Mouse (Mus musculus) lung, postnatal 0 days (tissue): Measurements from ENCODE around the gene Neurl4. TPM values are rescaled to one million over a fixed set of nuclear protein-coding genes. Genes with fewer than 3 reads are reported as not detected.

Experiments
- ATAC-seq: fragments of 200-750 bp; cut with Nextera tagmentation; 2 replicates; pipeline ENCODE4 v1.8.0; 2017; ENCODE audit warnings: moderate library complexity
- DNase-seq: peaks from one replicate; pipeline ENCODE4 v3.0.0-alpha.2; 2016; ENCODE audit warnings: low spot score
- H3K27ac ChIP-seq: fragments of 300-500 bp; sonication (generic); 2 replicates; pipeline ENCODE4 v1.5.1; 2014; ENCODE audit warnings: antibody characterized with exemption, mild to moderate bottlenecking, low read length, mixed read lengths
- H3K27me3 ChIP-seq: fragments of 300-500 bp; sonication (generic); replicated peaks from 2 replicates; pipeline ENCODE4 v1.6.1; 2014; ENCODE audit warnings: low read length, mixed read lengths; ENCODE audit not compliant: insufficient read depth
- H3K36me3 ChIP-seq: fragments of 300-500 bp; sonication (generic); 2 replicates; pipeline ENCODE4 v1.6.1; 2014; ENCODE audit warnings: low read length, mixed read lengths; ENCODE audit not compliant: insufficient read depth
- H3K4me1 ChIP-seq: fragments of 300-500 bp; sonication (generic); 2 replicates; pipeline ENCODE4 v1.6.1; 2014; ENCODE audit warnings: antibody characterized with exemption, low read depth, low read length, mixed read lengths; ENCODE audit not compliant: insufficient read depth
- H3K4me2 ChIP-seq: fragments of 300-500 bp; sonication (generic); replicated peaks from 2 replicates; pipeline ENCODE4 v1.6.1; 2014; ENCODE audit warnings: low read depth, mild to moderate bottlenecking, low read length, moderate library complexity, mixed read lengths
- H3K4me3 ChIP-seq: fragments of 300-500 bp; sonication (generic); 2 replicates; pipeline ENCODE4 v1.5.1; 2014; ENCODE audit warnings: low read depth, low read length
- H3K9ac ChIP-seq: fragments of 300-500 bp; sonication (generic); replicated peaks from 2 replicates; pipeline ENCODE4 v1.6.1; 2014; ENCODE audit warnings: low read depth, mild to moderate bottlenecking
- H3K9me3 ChIP-seq: fragments of 300-500 bp; sonication (generic); 2 replicates; pipeline ENCODE4 v1.6.1; 2016; ENCODE audit warnings: low read length, mixed read lengths
- CTCF ChIP-seq: IDR thresholded peaks from 2 replicates; pipeline ENCODE4 v1.5.1; 2016; ENCODE audit warnings: antibody characterized with exemption, mild to moderate bottlenecking
- EP300 ChIP-seq: IDR thresholded peaks from 2 replicates; pipeline ENCODE4 v1.6.1; 2016; ENCODE audit warnings: antibody characterized with exemption, mild to moderate bottlenecking, control low read depth
- WGBS: fragments of 180-500 bp; shearing (Covaris S2); extraction: QIAGEN DNeasy Blood & Tissue Kit; methylation state at CpG from one replicate; pipeline ENCODE4 v1.1.7; 2014; 5-methylcytosine and 5-hydroxymethylcytosine counted together
- polyA plus RNA-seq: library from polyadenylated mRNA; unstranded; fragments of >200 nt; fragmentation: Nextera tagmentation; extraction: Ambion mirVana; gene quantifications from 2 replicates; pipeline ENCODE4 v1.2.1, GENCODE M21; 2015

The Neurl4 gene
- polyA plus RNA-seq, 1 experiment from 2014 or later = 3.9 TPM

GRCm38 (mm10) chr11:69864138-69864860 is 36.6 kb upstream of the Neurl4 start:
- no peaks in the 10 kb centered on the region for H3K36me3 ChIP-seq
- no peak overlapping the region for H3K4me2 ChIP-seq
- no peak overlapping the region for H3K27ac ChIP-seq
- H3K27me3 ChIP-seq = no peaks in the 10 kb centered on the region
- no peaks in the 10 kb centered on the region for H3K9me3 ChIP-seq
- TF ChIP-seq EP300 = no peak
- no peak for TF ChIP-seq CTCF
- DNase-seq (no peak), ATAC-seq (no peak)
- 32% methylated on average over 8 of the region's 8 CpGs for WGBS
- no peak overlapping the region for H3K4me3 ChIP-seq
- H3K4me1 ChIP-seq = no peaks in the 10 kb centered on the region
- no peak overlapping the region for H3K9ac ChIP-seq

- TF ChIP-seq CTCF = no peak
- Histone ChIP-seq H3K27ac (no peak overlapping the region), H3K27me3 (no peaks in the 10 kb centered on the region), H3K4me1 (no peaks in the 10 kb centered on the region), H3K9ac (no peak overlapping the region), H3K4me3 (no peak overlapping the region), H3K9me3 (no peaks in the 10 kb centered on the region), H3K4me2 (no peak overlapping the region), H3K36me3 (no peaks in the 10 kb centered on the region)
- WGBS = 74% methylated on average over 9 of the region's 9 CpGs
- no peak for DNase-seq
- no peak for ATAC-seq
Observed at GRCm38 (mm10) chr11:69865561-69865960, 35.3 kb upstream of the Neurl4 start.

GRCm38 (mm10) chr11:69867335-69867734 is 33.5 kb upstream of the Neurl4 start:
- WGBS = 53% methylated on average over 9 of the region's 9 CpGs
- Histone ChIP-seq H3K36me3 (no peaks in the 10 kb centered on the region), H3K9me3 (no peaks in the 10 kb centered on the region), H3K4me2 (no peak overlapping the region), H3K27me3 (no peaks in the 10 kb centered on the region), H3K9ac (no peak overlapping the region), H3K4me1 (no peaks in the 10 kb centered on the region), H3K4me3 (no peak overlapping the region), H3K27ac (no peak overlapping the region)
- ATAC-seq (no peak), DNase-seq (no peak)
- no peak for TF ChIP-seq EP300
- no peak for TF ChIP-seq CTCF

- Histone ChIP-seq H3K4me2 (no peak overlapping the region), H3K27ac (no peak overlapping the region), H3K4me1 (peaks cover under 1% of the 10 kb centered on the region; the same call in 1 of the 2 replicates), H3K4me3 (no peak overlapping the region), H3K27me3 (no peaks in the 10 kb centered on the region), H3K9ac (no peak overlapping the region), H3K36me3 (no peaks in the 10 kb centered on the region), H3K9me3 (no peaks in the 10 kb centered on the region)
- ATAC-seq (no peak), DNase-seq (no peak)
- TF ChIP-seq EP300 (no peak), CTCF (no peak)
- 94% methylated on average over 2 of the region's 2 CpGs for WGBS
Observed at GRCm38 (mm10) chr11:69870289-69871069, 30.4 kb upstream of the Neurl4 start.

- no peak overlapping the region for H3K9ac ChIP-seq
- DNase-seq (no peak), ATAC-seq (no peak)
- WGBS = 86% methylated on average over 7 of the region's 7 CpGs
- no peaks in the 10 kb centered on the region for H3K9me3 ChIP-seq
- no peak overlapping the region for H3K4me2 ChIP-seq
- no peaks in the 10 kb centered on the region for H3K27me3 ChIP-seq
- TF ChIP-seq CTCF (no peak), EP300 (no peak)
- H3K4me3 ChIP-seq = no peak overlapping the region
- H3K36me3 ChIP-seq = no peaks in the 10 kb centered on the region
- peaks cover 7% of the 10 kb centered on the region; the same call in 1 of the 2 replicates for H3K4me1 ChIP-seq
- no peak overlapping the region for H3K27ac ChIP-seq
Observed at GRCm38 (mm10) chr11:69871822-69872221, 29.1 kb upstream of the Neurl4 start.

- H3K4me3 ChIP-seq = no peak overlapping the region
- H3K36me3 ChIP-seq = no peaks in the 10 kb centered on the region
- no peak for DNase-seq
- no peak overlapping the region for H3K27ac ChIP-seq
- 82% methylated on average over 4 of the region's 4 CpGs for WGBS
- H3K9ac ChIP-seq = no peak overlapping the region
- H3K4me2 ChIP-seq = no peak overlapping the region
- ATAC-seq = no peak
- TF ChIP-seq CTCF (no peak), EP300 (no peak)
- H3K27me3 ChIP-seq = no peaks in the 10 kb centered on the region
- H3K9me3 ChIP-seq = no peaks in the 10 kb centered on the region
- peaks cover 7% of the 10 kb centered on the region; the same call in 1 of the 2 replicates for H3K4me1 ChIP-seq
Observed at GRCm38 (mm10) chr11:69872451-69872850, 28.4 kb upstream of the Neurl4 start.
